Mouse (Mus musculus): ENCODE results near the gene Gal3st3. TPM values are rescaled to one million over a fixed set of nuclear protein-coding genes. Genes with fewer than 3 reads are reported as not detected.
A peak's percentile ranks its signal among the peaks of the same experiment; 100 is the strongest.

Gene Gal3st3
- polyA plus RNA-seq, 1 experiment = 0.82 TPM

DNA sequence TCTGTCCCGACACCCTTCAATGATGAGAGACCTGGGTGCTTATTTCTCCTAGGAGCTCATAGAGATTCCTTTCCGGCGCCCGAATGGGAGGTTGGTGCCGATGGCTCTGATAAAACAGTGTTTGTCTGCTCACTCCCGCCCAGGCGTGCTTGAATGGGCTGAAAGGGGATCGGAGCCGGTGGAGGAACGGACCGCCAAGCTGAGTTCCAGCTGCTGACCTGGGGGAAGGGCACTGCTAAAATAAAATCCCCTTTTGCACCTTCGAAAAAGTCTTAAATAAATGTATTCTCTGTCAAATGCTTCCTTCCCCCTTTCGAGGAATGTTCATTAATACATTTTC, 2.4 kb upstream of the Gal3st3 start:
- Histone ChIP-seq H3K4me1 (ENCODE audit: control insufficient read depth, insufficient read depth, low read length) (peaks cover 3% of the 10 kb centered on the region), H3K27ac (ENCODE audit: control insufficient read depth, insufficient read depth, low read depth, low read length, poor library complexity) (peak overlapping the region; percentile 44), H3K4me3 (replicated peaks; ENCODE audit: control insufficient read depth, low read depth, low read length) (peak overlapping the region; percentile 95)
- under 1% methylated on average over 13 of the region's 13 CpGs for WGBS
- TF ChIP-seq POLR2A (IDR thresholded peaks at IDR 0.05; ENCODE audit: borderline replicate concordance, control insufficient read depth, low read depth, low read length) = 0 out of 2 replicates have a peak, but pooled peaks have one; percentile 4
- TF ChIP-seq CTCF (IDR thresholded peaks at IDR 0.05; ENCODE audit: control insufficient read depth, insufficient read depth, low read length) = no peak

DNA sequence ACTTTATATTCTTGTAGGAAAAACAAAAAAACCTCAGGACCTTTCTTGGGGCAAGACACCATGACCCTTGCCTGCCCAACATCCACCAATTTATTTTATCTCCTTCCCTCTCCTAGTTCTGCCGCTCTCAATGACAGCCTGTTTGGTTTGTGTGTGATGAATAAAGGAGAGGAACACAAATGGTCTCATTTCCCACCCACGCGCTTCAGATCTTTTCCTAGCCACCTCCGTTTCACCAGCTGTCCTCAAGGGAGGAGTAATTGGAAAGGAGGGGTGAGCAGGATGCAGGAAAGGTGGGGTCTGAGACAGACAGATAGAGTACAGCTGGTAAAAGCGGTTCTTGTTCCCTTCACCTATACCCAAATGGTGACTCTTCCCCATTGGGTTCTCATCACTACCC, 1.5 kb upstream of the Gal3st3 start:
- TF ChIP-seq CTCF (IDR thresholded peaks at IDR 0.05; ENCODE audit: control insufficient read depth, insufficient read depth, low read length) = no peak
- no peak overlapping the region for H3K27ac ChIP-seq (ENCODE audit: control insufficient read depth, insufficient read depth, low read depth, low read length, poor library complexity)
- WGBS = 84% methylated on average over 5 of the region's 5 CpGs
- no peak overlapping the region for H3K4me3 ChIP-seq (replicated peaks; ENCODE audit: control insufficient read depth, low read depth, low read length)
- H3K4me1 ChIP-seq (ENCODE audit: control insufficient read depth, insufficient read depth, low read length) = peaks cover 1% of the 10 kb centered on the region; the same call in 1 of the 2 replicates

DNA sequence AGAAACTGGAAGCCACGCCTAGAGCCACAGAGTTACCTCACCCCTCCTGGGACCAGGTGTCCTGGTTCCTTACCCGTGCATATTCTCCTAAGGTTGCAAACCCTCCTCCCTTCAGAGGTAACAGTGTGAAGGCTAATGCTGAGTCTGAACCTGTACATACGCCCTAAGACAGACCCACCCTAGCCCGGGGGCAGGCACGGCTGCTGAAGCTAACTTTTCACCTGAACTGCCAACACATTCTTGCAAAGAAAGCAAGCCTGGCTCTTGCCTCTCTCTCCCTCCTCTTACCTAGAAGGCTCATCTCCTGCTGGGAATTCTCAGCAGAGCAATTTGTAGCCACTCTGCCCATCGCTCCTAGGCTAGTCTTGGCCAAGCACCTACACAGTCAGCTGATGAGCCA, 2.5 kb downstream of the Gal3st3 start:
- WGBS = 72% methylated on average over 6 of the region's 6 CpGs
- H3K4me3 ChIP-seq (replicated peaks; ENCODE audit: control insufficient read depth, low read depth, low read length) = no peak overlapping the region
- H3K27ac ChIP-seq (ENCODE audit: control insufficient read depth, insufficient read depth, low read depth, low read length, poor library complexity) = no peak overlapping the region
- H3K4me1 ChIP-seq (ENCODE audit: control insufficient read depth, insufficient read depth, low read length) = no peaks in the 10 kb centered on the region
- TF ChIP-seq POLR2A (IDR thresholded peaks at IDR 0.05; ENCODE audit: borderline replicate concordance, control insufficient read depth, low read depth, low read length) (no peak), CTCF (IDR thresholded peaks at IDR 0.05; ENCODE audit: control insufficient read depth, insufficient read depth, low read length) (no peak)

DNA sequence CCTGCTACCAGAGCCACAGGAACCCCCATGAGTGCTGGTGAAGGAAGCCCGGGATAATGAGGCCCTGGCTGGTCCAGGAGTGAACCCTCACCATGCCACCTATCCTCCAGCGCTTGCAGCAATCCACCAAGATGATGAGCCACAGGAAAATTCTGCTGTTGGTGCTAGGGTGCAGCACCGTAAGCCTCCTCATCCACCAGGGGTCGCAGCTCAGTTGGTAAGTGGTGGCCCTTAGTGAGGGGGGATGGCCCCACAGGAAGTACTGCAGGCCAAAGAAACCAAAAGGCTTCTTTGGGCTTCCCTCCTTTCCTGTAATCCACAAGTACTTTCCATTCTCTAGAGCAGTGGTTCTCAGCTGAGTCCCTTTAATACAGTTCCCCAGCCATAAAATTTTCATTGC, 4.3 kb downstream of the Gal3st3 start:
- TF ChIP-seq CTCF (IDR thresholded peaks at IDR 0.05; ENCODE audit: control insufficient read depth, insufficient read depth, low read length) (peak; percentile 81), POLR2A (IDR thresholded peaks at IDR 0.05; ENCODE audit: borderline replicate concordance, control insufficient read depth, low read depth, low read length) (no peak)
- H3K4me1 ChIP-seq (ENCODE audit: control insufficient read depth, insufficient read depth, low read length) = no peaks in the 10 kb centered on the region
- 9% methylated on average over 4 of the region's 4 CpGs for WGBS
- H3K27ac ChIP-seq (ENCODE audit: control insufficient read depth, insufficient read depth, low read depth, low read length, poor library complexity) = no peak overlapping the region
- H3K4me3 ChIP-seq (replicated peaks; ENCODE audit: control insufficient read depth, low read depth, low read length) = no peak overlapping the region

DNA sequence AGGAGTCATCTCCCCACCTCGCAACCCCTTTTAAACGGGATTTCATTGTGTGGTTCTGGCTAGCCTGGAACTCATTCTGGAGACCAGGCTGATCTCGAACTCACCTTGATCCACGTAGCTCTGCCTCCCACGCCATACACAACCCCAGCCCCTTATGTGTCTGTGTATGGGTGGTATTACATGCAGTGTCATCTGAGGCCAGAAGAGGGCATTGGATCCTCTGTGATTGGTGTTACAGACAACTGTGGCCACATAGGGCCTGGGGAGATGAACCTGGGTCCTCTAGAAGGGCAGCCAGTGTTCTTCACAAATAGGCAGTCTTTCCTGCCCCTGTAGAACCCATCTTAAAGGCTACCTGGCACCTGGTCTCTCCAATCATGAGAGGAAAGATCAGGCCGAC, 8.1 kb downstream of the Gal3st3 start:
- TF ChIP-seq CTCF (IDR thresholded peaks at IDR 0.05; ENCODE audit: control insufficient read depth, insufficient read depth, low read length) (no peak), POLR2A (IDR thresholded peaks at IDR 0.05; ENCODE audit: borderline replicate concordance, control insufficient read depth, low read depth, low read length) (no peak)
- Histone ChIP-seq H3K27ac (ENCODE audit: control insufficient read depth, insufficient read depth, low read depth, low read length, poor library complexity) (no peak overlapping the region), H3K4me1 (ENCODE audit: control insufficient read depth, insufficient read depth, low read length) (no peaks in the 10 kb centered on the region), H3K4me3 (replicated peaks; ENCODE audit: control insufficient read depth, low read depth, low read length) (no peak overlapping the region)
- 75% methylated on average over 6 of the region's 6 CpGs for WGBS

DNA sequence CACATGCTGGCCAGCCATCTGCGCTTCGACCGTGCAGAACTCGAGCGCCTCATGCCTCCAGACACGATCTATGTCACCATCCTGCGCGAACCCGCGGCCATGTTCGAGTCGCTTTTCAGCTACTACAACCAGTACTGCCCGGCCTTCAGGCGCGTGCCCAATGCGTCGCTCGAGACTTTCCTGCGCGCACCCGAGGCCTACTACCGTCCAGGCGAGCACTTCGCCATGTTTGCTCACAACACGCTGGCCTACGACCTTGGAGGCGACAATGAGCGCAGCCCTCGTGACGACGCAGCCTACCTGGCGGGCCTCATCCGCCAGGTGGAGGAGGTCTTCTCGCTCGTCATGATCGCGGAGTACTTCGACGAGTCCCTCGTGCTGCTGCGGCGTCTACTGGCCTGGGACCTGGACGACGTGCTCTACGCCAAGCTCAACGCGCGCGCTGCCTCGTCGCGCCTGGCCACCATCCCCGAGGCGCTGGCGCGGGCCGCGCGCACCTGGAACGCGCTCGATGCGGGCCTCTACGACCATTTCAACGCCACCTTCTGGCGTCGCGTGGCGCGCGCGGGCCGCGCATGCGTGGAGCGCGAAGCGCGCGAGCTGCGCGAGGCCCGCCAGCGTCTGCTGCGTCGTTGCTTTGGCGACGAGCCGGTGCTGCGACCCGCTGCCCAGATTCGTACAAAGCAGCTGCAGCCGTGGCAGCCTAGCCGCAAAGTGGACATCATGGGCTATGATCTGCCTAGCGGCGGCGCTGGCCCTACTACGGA, 9.0 kb downstream of the Gal3st3 start:
- H3K27ac ChIP-seq (ENCODE audit: control insufficient read depth, insufficient read depth, low read depth, low read length, poor library complexity) = no peak overlapping the region
- TF ChIP-seq POLR2A (IDR thresholded peaks at IDR 0.05; ENCODE audit: borderline replicate concordance, control insufficient read depth, low read depth, low read length) (no peak), CTCF (IDR thresholded peaks at IDR 0.05; ENCODE audit: control insufficient read depth, insufficient read depth, low read length) (no peak)
- no peaks in the 10 kb centered on the region for H3K4me1 ChIP-seq (ENCODE audit: control insufficient read depth, insufficient read depth, low read length)
- 59% methylated on average over 98 of the region's 98 CpGs for WGBS
- H3K4me3 ChIP-seq (replicated peaks; ENCODE audit: control insufficient read depth, low read depth, low read length) = no peak overlapping the region

DNA sequence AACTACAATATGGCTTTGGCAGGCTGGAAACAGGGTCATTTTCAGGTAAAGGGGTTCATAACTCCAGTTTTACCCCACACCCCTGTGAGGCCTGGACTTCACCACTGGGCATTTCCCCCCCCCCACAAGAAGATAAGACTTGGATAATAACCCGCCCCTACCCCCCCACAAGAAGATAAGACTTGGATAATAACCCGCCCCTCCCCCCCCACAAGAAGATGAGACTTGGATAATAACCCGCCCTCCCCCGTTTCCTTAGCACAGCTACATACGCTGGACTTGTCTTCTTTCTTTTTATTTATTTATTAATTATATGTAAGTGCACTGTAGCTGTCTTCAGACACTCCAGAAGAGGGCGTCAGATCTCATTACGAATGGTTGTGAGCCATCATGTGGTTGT, 10.9 kb downstream of the Gal3st3 start:
- no peak for TF ChIP-seq POLR2A (IDR thresholded peaks at IDR 0.05; ENCODE audit: borderline replicate concordance, control insufficient read depth, low read depth, low read length)
- no peak for TF ChIP-seq CTCF (IDR thresholded peaks at IDR 0.05; ENCODE audit: control insufficient read depth, insufficient read depth, low read length)
- Histone ChIP-seq H3K4me3 (replicated peaks; ENCODE audit: control insufficient read depth, low read depth, low read length) (no peak overlapping the region), H3K27ac (ENCODE audit: control insufficient read depth, insufficient read depth, low read depth, low read length, poor library complexity) (no peak overlapping the region), H3K4me1 (ENCODE audit: control insufficient read depth, insufficient read depth, low read length) (peaks cover 2% of the 10 kb centered on the region; the same call in 1 of the 2 replicates)
- WGBS = 74% methylated on average over 7 of the region's 7 CpGs

DNA sequence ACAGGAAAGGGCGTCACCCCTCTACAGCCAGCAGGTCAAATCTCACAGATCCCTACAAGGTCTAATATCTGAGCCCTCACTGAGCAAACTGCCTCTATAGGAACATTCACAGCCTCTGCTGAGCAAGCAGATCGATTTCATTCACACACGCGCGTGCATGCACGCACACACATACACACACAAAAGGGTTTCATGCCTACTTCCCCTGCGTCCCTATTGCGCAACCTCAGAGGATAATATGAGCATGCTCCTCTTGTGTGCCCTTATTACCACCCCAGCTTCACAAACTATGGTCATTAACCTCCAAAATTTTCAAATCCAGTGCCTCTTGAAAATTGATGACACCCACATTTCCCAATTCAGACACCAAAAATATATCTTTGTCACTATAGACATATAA, 15.1 kb downstream of the Gal3st3 start:
- H3K4me1 ChIP-seq (ENCODE audit: control insufficient read depth, insufficient read depth, low read length) = peaks cover 2% of the 10 kb centered on the region; the same call in 1 of the 2 replicates
- H3K27ac ChIP-seq (ENCODE audit: control insufficient read depth, insufficient read depth, low read depth, low read length, poor library complexity) = no peak overlapping the region
- H3K4me3 ChIP-seq (replicated peaks; ENCODE audit: control insufficient read depth, low read depth, low read length) = no peak overlapping the region
- 46% methylated on average over 8 of the region's 8 CpGs for WGBS
- TF ChIP-seq CTCF (IDR thresholded peaks at IDR 0.05; ENCODE audit: control insufficient read depth, insufficient read depth, low read length) = no peak
- no peak for TF ChIP-seq POLR2A (IDR thresholded peaks at IDR 0.05; ENCODE audit: borderline replicate concordance, control insufficient read depth, low read depth, low read length)

DNA sequence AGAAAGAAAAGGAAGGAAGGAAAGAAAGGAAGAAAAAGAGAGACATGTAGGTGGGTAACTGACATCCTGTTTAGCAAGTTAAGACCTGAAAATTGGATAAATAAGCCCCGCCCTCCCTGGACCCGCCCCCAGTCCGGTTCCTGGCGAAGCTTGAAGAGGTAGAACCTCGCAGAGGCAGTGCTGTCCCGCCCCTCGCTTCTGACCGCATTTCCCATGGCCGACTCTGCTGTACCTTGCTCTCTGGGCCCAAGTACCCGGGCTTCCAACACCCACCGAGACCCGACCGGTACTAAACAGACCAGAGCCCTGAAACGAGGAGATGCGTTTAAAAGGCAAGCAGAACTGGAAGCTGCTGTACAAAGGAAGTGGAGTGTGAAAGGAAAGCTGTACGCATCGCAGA, 25.7 kb downstream of the Gal3st3 start:
- Histone ChIP-seq H3K4me1 (ENCODE audit: control insufficient read depth, insufficient read depth, low read length) (peaks cover 1% of the 10 kb centered on the region; the same call in 1 of the 2 replicates), H3K27ac (ENCODE audit: control insufficient read depth, insufficient read depth, low read depth, low read length, poor library complexity) (no peak overlapping the region), H3K4me3 (replicated peaks; ENCODE audit: control insufficient read depth, low read depth, low read length) (no peak overlapping the region)
- 39% methylated on average over 17 of the region's 17 CpGs for WGBS
- no peak for TF ChIP-seq POLR2A (IDR thresholded peaks at IDR 0.05; ENCODE audit: borderline replicate concordance, control insufficient read depth, low read depth, low read length)
- TF ChIP-seq CTCF (IDR thresholded peaks at IDR 0.05; ENCODE audit: control insufficient read depth, insufficient read depth, low read length) = no peak
